In the genomic region with DNA sequence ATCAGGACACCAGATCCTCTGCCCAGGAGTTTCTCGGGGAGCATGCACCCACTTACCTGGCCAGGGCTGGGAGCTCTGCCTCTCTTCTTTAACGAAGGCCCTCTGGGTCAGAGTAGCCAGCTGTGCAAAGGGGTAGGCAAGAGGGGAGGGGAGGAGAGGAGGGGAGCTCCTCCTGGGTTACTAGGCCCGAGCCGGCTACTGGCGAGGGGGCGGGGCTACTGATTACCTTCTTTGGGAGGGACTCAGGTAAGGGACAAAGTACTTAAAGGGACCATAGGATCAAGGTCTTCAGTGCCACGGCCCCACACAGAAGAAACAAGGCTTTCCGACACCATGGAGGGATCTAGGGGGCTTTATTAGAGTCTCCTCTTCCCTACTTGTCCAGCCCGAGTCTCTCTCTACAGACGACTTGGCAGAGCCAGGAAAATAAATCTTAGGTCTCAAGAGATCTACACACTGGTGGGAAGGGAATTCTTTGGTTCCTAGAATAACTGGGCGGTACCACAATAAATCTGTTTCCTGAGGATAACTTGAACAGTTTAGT, we compare ENCODE assay signal across 7 mouse cellular contexts. TPM values are rescaled to one million over a fixed set of nuclear protein-coding genes. Genes with fewer than 3 reads are reported as not detected.
A peak's percentile ranks its signal among the peaks of the same experiment; 100 is the strongest.
DNase-seq lines count a peak whose midpoint lies in the region; ATAC-seq and TF ChIP-seq lines count a peak whose summit lies in the region.

No protein-coding gene starts in this region.

- no peak for ATAC-seq in forebrain, embryonic 13.5 days
- peak; percentile 52 for ATAC-seq in kidney, embryonic 16.5 days (ENCODE audit: low FRiP score, low TSS enrichment)
- no peak for ATAC-seq in inflammation-experienced regulatory T-cells, adult 6 months

- TF ChIP-seq RAD21 in CH12.LX (IDR thresholded peaks at IDR 0.05; ENCODE audit: low read depth, low read length) = no peak

- no peaks in the 10 kb centered on the region for H3K9me3 ChIP-seq in CH12.LX (replicated peaks; ENCODE audit: low read length)
- no peaks in the 10 kb centered on the region for H3K9me3 ChIP-seq in forebrain, embryonic 13.5 days (replicated peaks)
- H3K9me3 ChIP-seq in kidney, embryonic 16.5 days (ENCODE audit: low read length) = no peaks in the 10 kb centered on the region

- no peak for TF ChIP-seq EP300 in CH12.LX (IDR thresholded peaks at IDR 0.05; ENCODE audit: low read length)

- H3K27ac ChIP-seq in CH12.LX (ENCODE audit: insufficient read depth, low read depth) = no peak overlapping the region
- no peak overlapping the region for H3K27ac ChIP-seq in forebrain, embryonic 13.5 days
- H3K27ac ChIP-seq in kidney, embryonic 16.5 days (ENCODE audit: low read length) = peak overlapping the region; percentile 98

- no peak for TF ChIP-seq POLR2A in CH12.LX (IDR thresholded peaks at IDR 0.05; ENCODE audit: low read depth, low read length)

- peaks cover 5 to 43% of the 10 kb centered on the region in 2 experiments for H3K4me1 ChIP-seq in CH12.LX (ENCODE audit: control insufficient read depth in 1 of 2, insufficient read depth in 2 of 2)
- peaks cover 33% of the 10 kb centered on the region for H3K4me1 ChIP-seq in forebrain, embryonic 13.5 days
- H3K4me1 ChIP-seq in kidney, embryonic 16.5 days (ENCODE audit: insufficient read depth, low read length) = peaks cover 25% of the 10 kb centered on the region

- TF ChIP-seq CTCF in CH12.LX (conservative IDR thresholded peaks at IDR 0.05 in 1 of 2, IDR thresholded peaks at IDR 0.05 in 1 of 2; ENCODE audit: low read depth in 2 of 2, low read length in 2 of 2) = no peak

- H3K27me3 ChIP-seq in CH12.LX (replicated peaks) = no peaks in the 10 kb centered on the region
- no peaks in the 10 kb centered on the region for H3K27me3 ChIP-seq in forebrain, embryonic 13.5 days
- H3K27me3 ChIP-seq in kidney, embryonic 16.5 days (ENCODE audit: insufficient read depth, low read length) = no peaks in the 10 kb centered on the region

- H3K4me3 ChIP-seq in CH12.LX (replicated peaks in 1 of 3; ENCODE audit: low read depth in 2 of 3, low read length in 2 of 3, poor library complexity in 1 of 3) = peak overlapping the region; percentile 21 to 99 (median 82)
- peak overlapping the region; percentile 64 for H3K4me3 ChIP-seq in forebrain, embryonic 13.5 days
- peak overlapping the region; percentile 84 for H3K4me3 ChIP-seq in kidney, embryonic 16.5 days (ENCODE audit: low read length)

- H3K9ac ChIP-seq in CH12.LX (ENCODE audit: insufficient read depth, low read depth) = peak overlapping the region; percentile 53
- H3K9ac ChIP-seq in forebrain, embryonic 13.5 days = peak overlapping the region; percentile 36; the same call in 1 of the 2 replicates
- H3K9ac ChIP-seq in kidney, embryonic 16.5 days (replicated peaks; ENCODE audit: low read length) = peak overlapping the region; percentile 85

- WGBS in forebrain, embryonic 13.5 days = 11% methylated on average over 11 of the region's 11 CpGs
- 4% methylated on average over 11 of the region's 11 CpGs for WGBS in kidney, embryonic 16.5 days

- peaks cover 33% of the 10 kb centered on the region for H3K79me2 ChIP-seq in CH12.LX (replicated peaks; ENCODE audit: control insufficient read depth, extremely low read depth, insufficient read depth, poor library complexity, severe bottlenecking)

- in situ Hi-C loops in CH12.LX (cut with MboI; ENCODE audit: low pct_ligation_motif_present, low pct_unique_long_range_greater_than_20kb, low sequenced_read_pairs) = no loop called here

- peak; percentile 37 for DNase-seq in A20 (ENCODE audit: low read depth, low spot score)
- DNase-seq in CH12.LX (ENCODE audit: extremely low read depth) = peak; percentile 24
- DNase-seq in lung, postnatal 14 days = peak; percentile 64
- no peak for DNase-seq in right cerebral cortex, postnatal 10 days (ENCODE audit: low spot score in 2 of 2)

- peak overlapping the region; percentile 76 for H3K4me2 ChIP-seq in CH12.LX (ENCODE audit: insufficient read depth, low read depth, poor library complexity, severe bottlenecking)
- peak overlapping the region; percentile 64 for H3K4me2 ChIP-seq in forebrain, embryonic 13.5 days
- H3K4me2 ChIP-seq in kidney, embryonic 16.5 days (replicated peaks; ENCODE audit: low read depth, low read length) = peak overlapping the region; percentile 55

- dilution Hi-C loops in CH12.LX (cut with MboI; ENCODE audit: extremely low pct_ligation_motif_present, extremely low pct_unique_long_range_greater_than_20kb, low sequenced_read_pairs) = no loop called here

- H3K36me3 ChIP-seq in CH12.LX (replicated peaks in 1 of 2; ENCODE audit: control insufficient read depth in 1 of 2, insufficient read depth in 1 of 2, low read length in 1 of 2) = peaks cover 0 to 26% of the 10 kb centered on the region in 2 experiments
- no peaks in the 10 kb centered on the region for H3K36me3 ChIP-seq in forebrain, embryonic 13.5 days (ENCODE audit: poor library complexity, severe bottlenecking)
- H3K36me3 ChIP-seq in kidney, embryonic 16.5 days (ENCODE audit: insufficient read depth, low read length) = no peaks in the 10 kb centered on the region; the same call in 1 of the 2 replicates

TF ChIP-seq in CH12.LX, 34 proteins besides CTCF, POLR2A, EP300 and RAD21:
- no peak for TF ChIP-seq E2F4 (IDR thresholded peaks at IDR 0.05; ENCODE audit: insufficient replicate concordance, low read depth, low read length)
- TF ChIP-seq USF2 (conservative IDR thresholded peaks at IDR 0.05; ENCODE audit: low read depth, low read length) = no peak

RNA-seq across cellular contexts. Expression of gene Nosip, which starts 0.6 kb away (rescaled TPM):
- total RNA-seq in CH12.LX (2012; rRNA removed) = 73.2 and 86.8 TPM in 2 replicates
- total RNA-seq in CH12.LX (2014; rRNA removed) = 79.3 and 81.4 TPM in 2 replicates
- polyA plus RNA-seq in CH12.LX (2012; ENCODE audit: insufficient read length, low read depth) = 72.4 and 83.9 TPM in 2 replicates
- polyA plus RNA-seq in forebrain, embryonic 13.5 days (2015; fragmentation: Nextera tagmentation; extraction: Ambion mirVana) = 52.7 and 58.5 TPM in 2 replicates
- polyA plus RNA-seq in kidney, embryonic 16.5 days (2015; fragmentation: Nextera tagmentation; extraction: Ambion mirVana) = 85.2 and 86.3 TPM in 2 replicates
- 100 to 1,000 TPM; 129 to 164 (median 158) TPM for polyA plus RNA-seq in inflammation-experienced regulatory T-cells, adult 6 months (2017; shearing (Covaris generic))

RNA-seq across cellular contexts. Expression of gene Prrg2, which starts 0.9 kb away (rescaled TPM):
- total RNA-seq in CH12.LX (2012; rRNA removed) (7.1 and 7.6 TPM in 2 replicates), CH12.LX (2014; rRNA removed) (6.1 and 6.7 TPM in 2 replicates)
- 7.2 and 7.7 TPM in 2 replicates for polyA plus RNA-seq in CH12.LX (2012; ENCODE audit: insufficient read length, low read depth)
- 14.7 and 14.8 TPM in 2 replicates for polyA plus RNA-seq in forebrain, embryonic 13.5 days (2015; fragmentation: Nextera tagmentation; extraction: Ambion mirVana)
- polyA plus RNA-seq in kidney, embryonic 16.5 days (2015; fragmentation: Nextera tagmentation; extraction: Ambion mirVana) = 42.4 and 44.9 TPM in 2 replicates
- polyA plus RNA-seq in inflammation-experienced regulatory T-cells, adult 6 months (2017; shearing (Covaris generic)) = 1 to 10 TPM; 2.0 to 2.3 (median 2.1) TPM

RNA-seq across cellular contexts. Expression of gene Prr12, which starts 8.9 kb away (rescaled TPM):
- 5.7 and 6.5 TPM in 2 replicates for total RNA-seq in CH12.LX (2012; rRNA removed)
- total RNA-seq in CH12.LX (2014; rRNA removed) = 1.1 and 1.2 TPM in 2 replicates
- polyA plus RNA-seq in CH12.LX (2012; ENCODE audit: insufficient read length, low read depth) = 18.0 and 20.5 TPM in 2 replicates
- 14.9 and 17.2 TPM in 2 replicates for polyA plus RNA-seq in forebrain, embryonic 13.5 days (2015; fragmentation: Nextera tagmentation; extraction: Ambion mirVana)
- polyA plus RNA-seq in kidney, embryonic 16.5 days (2015; fragmentation: Nextera tagmentation; extraction: Ambion mirVana) = 12.9 and 13.8 TPM in 2 replicates
- 10 to 100 TPM in 1 of 3 experiments, 1 to 10 TPM in 2; 5.0 to 12.9 (median 9.8) TPM for polyA plus RNA-seq in inflammation-experienced regulatory T-cells, adult 6 months (2017; shearing (Covaris generic))

RNA-seq across cellular contexts. Expression of gene Rcn3, which starts 30.4 kb away (rescaled TPM):
- total RNA-seq in CH12.LX (2012; rRNA removed) = 0.38 and 0.42 TPM in 2 replicates
- total RNA-seq in CH12.LX (2014; rRNA removed) = not detected in 2 replicates
- not detected in 2 replicates for polyA plus RNA-seq in CH12.LX (2012; ENCODE audit: insufficient read length, low read depth)
- 61.3 and 62.0 TPM in 2 replicates for polyA plus RNA-seq in forebrain, embryonic 13.5 days (2015; fragmentation: Nextera tagmentation; extraction: Ambion mirVana)
- 352 and 369 TPM in 2 replicates for polyA plus RNA-seq in kidney, embryonic 16.5 days (2015; fragmentation: Nextera tagmentation; extraction: Ambion mirVana)
- polyA plus RNA-seq in inflammation-experienced regulatory T-cells, adult 6 months (2017; shearing (Covaris generic)) = 1 to 10 TPM; 1.7 to 6.5 (median 5.7) TPM

RNA-seq across cellular contexts. Expression of gene Fcgrt, which starts 42.0 kb away (rescaled TPM):
- total RNA-seq in CH12.LX (2012; rRNA removed) (0.13 and 0.17 TPM in 2 replicates), CH12.LX (2014; rRNA removed) (not detected in 2 replicates)
- polyA plus RNA-seq in CH12.LX (2012; ENCODE audit: insufficient read length, low read depth) = 0.15 and 0.16 TPM in 2 replicates
- polyA plus RNA-seq in forebrain, embryonic 13.5 days (2015; fragmentation: Nextera tagmentation; extraction: Ambion mirVana) = 8.0 and 9.9 TPM in 2 replicates
- 93.7 and 114 TPM in 2 replicates for polyA plus RNA-seq in kidney, embryonic 16.5 days (2015; fragmentation: Nextera tagmentation; extraction: Ambion mirVana)
- polyA plus RNA-seq in inflammation-experienced regulatory T-cells, adult 6 months (2017; shearing (Covaris generic)) = 1 to 10 TPM in 2 of 3 experiments, under 1 TPM in 1; 0.81 to 3.0 (median 1.8) TPM

Comparison
In these comparisons a context has a peak if more than half of its experiments do, and no peak if none do; other contexts are left out.
1. DNase-seq: peak in A20 (single experiment), CH12.LX (single experiment) and lung, postnatal 14 days (single experiment); none in right cerebral cortex, postnatal 10 days (0 of 2).
2. Peak in every context shown above with its lines, with median percentiles within 50 percentile points of each other: H3K4me2 ChIP-seq, H3K4me3 ChIP-seq and H3K9ac ChIP-seq.